Mouse (Mus musculus): ENCODE results near the gene Med14.

DNA sequence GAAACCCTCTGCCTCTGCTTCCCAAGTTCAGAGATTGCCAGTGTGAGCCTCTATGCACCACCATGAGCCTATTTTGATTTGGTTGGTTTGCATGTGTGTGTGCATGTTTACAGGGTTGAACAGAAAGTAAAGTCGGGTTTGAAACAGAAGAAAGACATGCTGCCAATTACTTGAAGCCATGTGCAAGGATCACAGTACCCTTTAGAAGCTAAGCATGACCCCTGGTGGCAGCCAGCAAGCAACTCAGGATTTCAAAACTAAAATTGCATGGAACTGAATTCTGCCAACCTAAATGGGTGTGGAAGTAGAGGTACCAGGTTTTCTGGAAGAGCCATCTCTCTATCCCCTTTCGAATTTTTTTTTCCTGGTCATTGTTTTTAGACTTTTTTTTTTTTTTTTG lies 33.0 kb upstream of the Med14 start:
- peak; percentile 47 for TF ChIP-seq CTCF (IDR thresholded peaks at IDR 0.05; ENCODE audit: insufficient read depth, low read length)
- TF ChIP-seq POLR2A (IDR thresholded peaks at IDR 0.05; ENCODE audit: borderline replicate concordance, extremely low read depth, low read depth, low read length) = no peak

Data from lung, adult 2 months (tissue).